Mouse (Mus musculus) kidney, embryonic 14.5 days (tissue): ENCODE measurements around the gene Gm20517. TPM values are rescaled to one million over a fixed set of nuclear protein-coding genes. Genes with fewer than 3 reads are reported as not detected.

Experiments used
- ATAC-seq: fragments of 200-750 bp; cut with Nextera tagmentation; 2 replicates; pipeline ENCODE4 v1.8.0; 2017; ENCODE audit warnings: moderate number of reproducible peaks, mild to moderate bottlenecking, moderate TSS enrichment, moderate library complexity; ENCODE audit not compliant: low FRiP score, low TSS enrichment
- H3K27ac ChIP-seq: fragments of 300-500 bp; sonication (generic); 2 replicates; pipeline ENCODE4 v1.5.1; 2014; ENCODE audit warnings: low read depth, mild to moderate bottlenecking, low read length, moderate library complexity, mixed read lengths
- H3K27me3 ChIP-seq: fragments of 300-500 bp; sonication (generic); 2 replicates; pipeline ENCODE4 v1.6.1; 2014; ENCODE audit warnings: mild to moderate bottlenecking, low read length; ENCODE audit not compliant: control insufficient read depth, insufficient read depth
- H3K36me3 ChIP-seq: fragments of 300-500 bp; sonication (generic); 2 replicates; pipeline ENCODE4 v1.6.1; 2014; ENCODE audit warnings: low read length, mixed read lengths; ENCODE audit not compliant: control insufficient read depth, insufficient read depth
- H3K4me1 ChIP-seq: fragments of 300-500 bp; sonication (generic); 2 replicates; pipeline ENCODE4 v1.6.1; 2014; ENCODE audit warnings: low read length, mixed read lengths; ENCODE audit not compliant: control insufficient read depth, insufficient read depth
- H3K4me2 ChIP-seq: fragments of 300-500 bp; sonication (generic); replicated peaks from 2 replicates; pipeline ENCODE4 v1.6.1; 2014; ENCODE audit warnings: low read depth, mild to moderate bottlenecking, low read length
- H3K4me3 ChIP-seq: fragments of 300-500 bp; sonication (generic); 2 replicates; pipeline ENCODE4 v1.5.1; 2014; ENCODE audit warnings: mild to moderate bottlenecking, low read length
- H3K9ac ChIP-seq: fragments of 300-500 bp; sonication (generic); 2 replicates; pipeline ENCODE4 v1.6.1; 2014; ENCODE audit warnings: low read depth, mild to moderate bottlenecking, low read length, moderate library complexity
- H3K9me3 ChIP-seq: fragments of 300-500 bp; sonication (generic); 2 replicates; pipeline ENCODE4 v1.6.1; 2016; ENCODE audit warnings: low read length; ENCODE audit not compliant: control insufficient read depth
- WGBS: fragments of 180-500 bp; shearing (Covaris S2); extraction: QIAGEN DNeasy Blood & Tissue Kit; methylation state at CpG from one replicate; pipeline ENCODE4 v1.1.7; 2014; 5-methylcytosine and 5-hydroxymethylcytosine counted together
- polyA plus RNA-seq: library from polyadenylated mRNA; unstranded; fragments of >200 nt; fragmentation: Nextera tagmentation; extraction: Ambion mirVana; gene quantifications from 2 replicates; pipeline ENCODE4 v1.2.1, GENCODE M21; 2014

Gene Gm20517
- polyA plus RNA-seq, 1 experiment from 2014 or later, result 4.2 TPM

- no peaks in the 10 kb centered on the region for H3K4me1 ChIP-seq
- no peak overlapping the region for H3K9ac ChIP-seq
- H3K27me3 ChIP-seq, result no peaks in the 10 kb centered on the region
- H3K9me3 ChIP-seq, result no peaks in the 10 kb centered on the region
- H3K4me2 ChIP-seq, result no peak overlapping the region
- no peak for ATAC-seq
- no peak overlapping the region for H3K4me3 ChIP-seq
- WGBS, result 73% methylated on average over 8 of the region's 8 CpGs
- no peak overlapping the region for H3K27ac ChIP-seq
- H3K36me3 ChIP-seq, result no peaks in the 10 kb centered on the region
Measured at GRCm38 (mm10) chr17:47574028-47574427, 37.4 kb upstream of the Gm20517 start.

- H3K27ac ChIP-seq, result no peak overlapping the region
- no peak overlapping the region for H3K4me3 ChIP-seq
- no peaks in the 10 kb centered on the region for H3K36me3 ChIP-seq
- H3K9me3 ChIP-seq, result no peaks in the 10 kb centered on the region
- H3K27me3 ChIP-seq, result no peaks in the 10 kb centered on the region
- H3K4me2 ChIP-seq, result no peak overlapping the region
- 77% methylated on average over 11 of the region's 11 CpGs for WGBS
- H3K4me1 ChIP-seq, result no peaks in the 10 kb centered on the region
- H3K9ac ChIP-seq, result no peak overlapping the region
- no peak for ATAC-seq
Measured at GRCm38 (mm10) chr17:47574830-47575229, 36.6 kb upstream of the Gm20517 start.

GRCm38 (mm10) chr17:47578655-47579054 lies 32.7 kb upstream of the Gm20517 start:
- H3K4me1 ChIP-seq, result no peaks in the 10 kb centered on the region
- no peaks in the 10 kb centered on the region for H3K27me3 ChIP-seq
- no peaks in the 10 kb centered on the region for H3K36me3 ChIP-seq
- no peaks in the 10 kb centered on the region for H3K9me3 ChIP-seq
- no peak overlapping the region for H3K27ac ChIP-seq
- no peak overlapping the region for H3K9ac ChIP-seq
- no peak overlapping the region for H3K4me3 ChIP-seq
- H3K4me2 ChIP-seq, result no peak overlapping the region
- no peak for ATAC-seq
- 78% methylated on average over 6 of the region's 6 CpGs for WGBS

GRCm38 (mm10) chr17:47580962-47581361 lies 30.4 kb upstream of the Gm20517 start:
- Histone ChIP-seq H3K4me1 (no peaks in the 10 kb centered on the region), H3K9me3 (no peaks in the 10 kb centered on the region), H3K27ac (no peak overlapping the region), H3K36me3 (no peaks in the 10 kb centered on the region), H3K27me3 (no peaks in the 10 kb centered on the region), H3K4me3 (no peak overlapping the region), H3K4me2 (no peak overlapping the region), H3K9ac (no peak overlapping the region)
- 80% methylated on average over 4 of the region's 4 CpGs for WGBS
- no peak for ATAC-seq

GRCm38 (mm10) chr17:47588517-47588916 lies 22.9 kb upstream of the Gm20517 start:
- 64% methylated on average over 8 of the region's 8 CpGs for WGBS
- H3K4me3 ChIP-seq, result no peak overlapping the region
- H3K27ac ChIP-seq, result no peak overlapping the region
- no peaks in the 10 kb centered on the region for H3K36me3 ChIP-seq
- no peak overlapping the region for H3K9ac ChIP-seq
- H3K9me3 ChIP-seq, result no peaks in the 10 kb centered on the region
- peaks cover 4% of the 10 kb centered on the region; the same call in 1 of the 2 replicates for H3K4me1 ChIP-seq
- H3K4me2 ChIP-seq, result no peak overlapping the region
- ATAC-seq, result no peak
- no peaks in the 10 kb centered on the region for H3K27me3 ChIP-seq

- Histone ChIP-seq H3K9me3 (no peaks in the 10 kb centered on the region), H3K4me1 (peaks cover 11% of the 10 kb centered on the region), H3K27me3 (no peaks in the 10 kb centered on the region), H3K4me3 (no peak overlapping the region), H3K4me2 (no peak overlapping the region), H3K36me3 (no peaks in the 10 kb centered on the region), H3K27ac (no peak overlapping the region), H3K9ac (no peak overlapping the region)
- WGBS, result 81% methylated on average over 3 of the region's 3 CpGs
- ATAC-seq, result no peak
Measured at GRCm38 (mm10) chr17:47591073-47591472, 20.3 kb upstream of the Gm20517 start.

GRCm38 (mm10) chr17:47593215-47593853 lies 18.1 kb upstream of the Gm20517 start:
- Histone ChIP-seq H3K27me3 (no peaks in the 10 kb centered on the region), H3K4me2 (peak overlapping the region; percentile 70), H3K9me3 (no peaks in the 10 kb centered on the region), H3K36me3 (peaks cover 21% of the 10 kb centered on the region), H3K4me3 (peak overlapping the region; percentile 81), H3K4me1 (peaks cover 33% of the 10 kb centered on the region), H3K9ac (peak overlapping the region; percentile 90), H3K27ac (peak overlapping the region; percentile 95)
- peak; percentile 83 for ATAC-seq
- WGBS, result under 1% methylated on average over 57 of the region's 63 CpGs

- Histone ChIP-seq H3K27ac (peak overlapping the region; percentile 95), H3K27me3 (no peaks in the 10 kb centered on the region), H3K36me3 (peaks cover 26% of the 10 kb centered on the region), H3K9me3 (no peaks in the 10 kb centered on the region), H3K4me1 (peaks cover 34% of the 10 kb centered on the region), H3K4me3 (peak overlapping the region; percentile 81), H3K9ac (peak overlapping the region; percentile 90), H3K4me2 (peak overlapping the region; percentile 70)
- no peak for ATAC-seq
- WGBS, result 1% methylated on average over 13 of the region's 13 CpGs
Measured at GRCm38 (mm10) chr17:47593854-47594182, 17.6 kb upstream of the Gm20517 start.

GRCm38 (mm10) chr17:47594183-47594968 lies 17.0 kb upstream of the Gm20517 start:
- WGBS, result under 1% methylated on average over 41 of the region's 43 CpGs

More at GRCm38 (mm10) chr17:47594183-47594968, 17.0 kb upstream of the Gm20517 start:
- Histone ChIP-seq H3K4me1 (peaks cover 34% of the 10 kb centered on the region), H3K36me3 (peaks cover 32% of the 10 kb centered on the region), H3K9me3 (no peaks in the 10 kb centered on the region), H3K27ac (peak overlapping the region; percentile 95), H3K9ac (peak overlapping the region; percentile 90), H3K4me3 (peak overlapping the region; percentile 81), H3K4me2 (peak overlapping the region; percentile 70), H3K27me3 (no peaks in the 10 kb centered on the region)
- ATAC-seq, result peak; percentile 1; the same call in 1 of the 2 replicates
